Mouse (Mus musculus): ENCODE measurements at regions not wholly inside any gene's neighbourhood (a gene's known extent, or its start where the extent isn't known, plus 50 kb on each side); places are given as distances from the start of the nearest gene placed in this dataset.

DNA sequence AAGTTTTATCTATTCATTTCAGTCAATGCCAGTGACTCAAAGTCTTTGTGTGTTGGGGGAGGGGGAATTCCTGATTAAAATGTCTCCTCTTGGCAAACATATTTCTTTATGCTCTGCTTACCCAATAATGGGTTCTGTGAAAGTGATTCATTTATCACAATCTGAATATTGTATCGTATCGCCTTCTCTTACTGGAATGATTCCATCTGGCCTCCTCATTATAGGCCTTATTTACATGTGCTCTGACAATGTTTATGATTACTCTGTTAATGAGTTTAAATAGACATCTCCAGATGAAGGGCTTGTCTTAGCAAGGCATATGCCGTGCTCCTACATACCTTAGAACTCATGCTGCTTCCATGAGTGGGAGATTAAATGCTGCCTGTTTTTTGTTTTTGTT is 508.3 kb upstream of the Impad1 start:
- no peaks in the 10 kb centered on the region for H3K36me3 ChIP-seq (ENCODE audit: control insufficient read depth, insufficient read depth)
- H3K4me3 ChIP-seq (ENCODE audit: low read depth, low read length): no peak overlapping the region
- no peak for ATAC-seq (ENCODE audit: low read depth)
- H3K4me1 ChIP-seq (ENCODE audit: control insufficient read depth, low read depth, low read length): no peaks in the 10 kb centered on the region
- H3K4me2 ChIP-seq (ENCODE audit: low read depth, low read length): no peak overlapping the region
- no peak overlapping the region for H3K27ac ChIP-seq (ENCODE audit: low read length)
- H3K9me3 ChIP-seq (replicated peaks; ENCODE audit: control insufficient read depth, low read length): no peaks in the 10 kb centered on the region
- WGBS (ENCODE audit: insufficient replicate concordance): 63% methylated on average over 3 of the region's 3 CpGs
- H3K27me3 ChIP-seq (ENCODE audit: control insufficient read depth, insufficient read depth, low read depth, low read length): no peaks in the 10 kb centered on the region
- H3K9ac ChIP-seq (ENCODE audit: low read depth, low read length): no peak overlapping the region

- 64% methylated on average over 1 of the region's 1 CpGs for WGBS (ENCODE audit: insufficient replicate concordance)
- H3K27ac ChIP-seq (ENCODE audit: low read length): no peak overlapping the region
- ATAC-seq (ENCODE audit: low read depth): no peak
These were observed 507.9 kb upstream of the Impad1 start for GRCm38 (mm10) chr4:5301017-5301416.

DNA sequence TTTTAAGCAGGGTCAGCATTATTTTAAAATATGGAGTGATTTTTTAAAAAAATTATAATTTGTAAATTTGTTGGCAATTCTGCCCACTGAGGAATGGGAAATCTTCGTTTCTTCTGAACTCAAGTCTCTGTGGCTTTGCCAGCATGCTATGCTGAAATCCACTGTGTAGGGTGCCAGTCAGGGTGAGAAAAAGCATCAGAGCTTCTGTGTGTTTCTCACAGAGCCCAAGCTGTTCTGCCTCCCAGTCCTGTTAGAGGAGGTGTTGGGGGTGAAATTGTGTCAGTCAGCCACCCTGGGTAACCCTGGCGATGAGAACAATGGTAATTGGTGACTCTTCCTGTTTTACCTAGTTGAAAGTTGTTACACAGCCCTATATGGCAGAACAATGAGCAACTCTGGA is 506.1 kb upstream of the Impad1 start:
- WGBS (ENCODE audit: insufficient replicate concordance): 44% methylated on average over 2 of the region's 2 CpGs
- Histone ChIP-seq H3K27ac (ENCODE audit: low read length) (no peak overlapping the region), H3K27me3 (ENCODE audit: control insufficient read depth, insufficient read depth, low read depth, low read length) (no peaks in the 10 kb centered on the region), H3K4me3 (ENCODE audit: low read depth, low read length) (no peak overlapping the region), H3K4me1 (ENCODE audit: control insufficient read depth, low read depth, low read length) (no peaks in the 10 kb centered on the region), H3K4me2 (ENCODE audit: low read depth, low read length) (no peak overlapping the region), H3K36me3 (ENCODE audit: control insufficient read depth, insufficient read depth) (no peaks in the 10 kb centered on the region), H3K9me3 (replicated peaks; ENCODE audit: control insufficient read depth, low read length) (no peaks in the 10 kb centered on the region), H3K9ac (ENCODE audit: low read depth, low read length) (no peak overlapping the region)
- ATAC-seq (ENCODE audit: low read depth): no peak

More at GRCm38 (mm10) chr4:5301017-5301416, 507.9 kb upstream of the Impad1 start:
- no peak overlapping the region for H3K4me2 ChIP-seq (ENCODE audit: low read depth, low read length)
- H3K36me3 ChIP-seq (ENCODE audit: control insufficient read depth, insufficient read depth): no peaks in the 10 kb centered on the region
- H3K4me1 ChIP-seq (ENCODE audit: control insufficient read depth, low read depth, low read length): no peaks in the 10 kb centered on the region
- no peak overlapping the region for H3K9ac ChIP-seq (ENCODE audit: low read depth, low read length)
- H3K4me3 ChIP-seq (ENCODE audit: low read depth, low read length): no peak overlapping the region
- no peaks in the 10 kb centered on the region for H3K27me3 ChIP-seq (ENCODE audit: control insufficient read depth, insufficient read depth, low read depth, low read length)
- H3K9me3 ChIP-seq (replicated peaks; ENCODE audit: control insufficient read depth, low read length): no peaks in the 10 kb centered on the region

DNA sequence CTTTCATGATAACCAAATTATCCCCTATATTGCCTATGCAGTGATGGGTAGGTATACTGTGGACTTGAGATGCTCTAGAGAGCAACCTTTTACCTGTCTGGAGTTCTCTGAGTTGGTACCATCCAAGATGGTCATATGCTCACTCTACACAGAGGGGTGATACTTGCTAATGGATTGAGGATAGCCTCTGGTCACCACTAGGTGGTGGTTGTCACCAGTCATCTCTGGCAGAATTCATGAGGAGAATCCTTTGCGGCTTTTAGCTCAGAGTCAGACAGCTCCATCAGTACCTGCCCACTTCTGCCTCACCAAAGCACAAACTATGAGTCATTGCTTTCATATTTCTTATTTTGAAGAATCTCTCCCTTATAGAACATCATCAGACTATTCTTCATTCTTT is 500.9 kb upstream of the Impad1 start:
- Histone ChIP-seq H3K4me3 (ENCODE audit: low read depth, low read length) (no peak overlapping the region), H3K36me3 (ENCODE audit: control insufficient read depth, insufficient read depth) (no peaks in the 10 kb centered on the region), H3K9me3 (replicated peaks; ENCODE audit: control insufficient read depth, low read length) (no peaks in the 10 kb centered on the region), H3K27me3 (ENCODE audit: control insufficient read depth, insufficient read depth, low read depth, low read length) (no peaks in the 10 kb centered on the region), H3K4me1 (ENCODE audit: control insufficient read depth, low read depth, low read length) (no peaks in the 10 kb centered on the region), H3K27ac (ENCODE audit: low read length) (no peak overlapping the region), H3K9ac (ENCODE audit: low read depth, low read length) (no peak overlapping the region), H3K4me2 (ENCODE audit: low read depth, low read length) (no peak overlapping the region)
- ATAC-seq (ENCODE audit: low read depth): no peak
- 85% methylated on average over 1 of the region's 1 CpGs for WGBS (ENCODE audit: insufficient replicate concordance)

GRCm38 (mm10) chr4:5276113-5276512 is 483.0 kb upstream of the Impad1 start:
- no peak for ATAC-seq (ENCODE audit: low read depth)
- Histone ChIP-seq H3K4me3 (ENCODE audit: low read depth, low read length) (no peak overlapping the region), H3K4me2 (ENCODE audit: low read depth, low read length) (no peak overlapping the region), H3K36me3 (ENCODE audit: control insufficient read depth, insufficient read depth) (no peaks in the 10 kb centered on the region), H3K4me1 (ENCODE audit: control insufficient read depth, low read depth, low read length) (no peaks in the 10 kb centered on the region), H3K27me3 (ENCODE audit: control insufficient read depth, insufficient read depth, low read depth, low read length) (no peaks in the 10 kb centered on the region), H3K9me3 (replicated peaks; ENCODE audit: control insufficient read depth, low read length) (no peaks in the 10 kb centered on the region), H3K9ac (ENCODE audit: low read depth, low read length) (no peak overlapping the region), H3K27ac (ENCODE audit: low read length) (no peak overlapping the region)
- WGBS (ENCODE audit: insufficient replicate concordance): 44% methylated on average over 1 of the region's 1 CpGs
